Mouse (Mus musculus) C2C12 (cell line): Measurements from ENCODE around the gene Tap1.

Experiments
- CTCF ChIP-seq: IDR thresholded peaks from one replicate; pipeline ENCODE4 v1.5.1; 2011; ENCODE audit not compliant: control insufficient read depth, insufficient read depth, insufficient read length
- USF1 ChIP-seq: IDR thresholded peaks from one replicate; pipeline ENCODE4 v1.6.1; 2011; ENCODE audit warnings: low read depth, mild to moderate bottlenecking, control low read depth, moderate library complexity

GRCm38 (mm10) chr17:34140240-34140639, 47.1 kb upstream of the Tap1 start:
- TF ChIP-seq CTCF (no peak), USF1 (no peak)
